Mouse (Mus musculus) left cerebral cortex, adult 11 months (tissue): ENCODE measurements around the gene Foxk1.

Source experiments
- DNase-seq: peaks from one replicate; pipeline ENCODE4 v3.0.0; 2022; ENCODE audit warnings: low spot score

Foxk1 gene

GRCm38 (mm10) chr5:142420317-142420716 lies 19.0 kb downstream of the Foxk1 start:
- no peak for DNase-seq

GRCm38 (mm10) chr5:142420920-142421319 lies 19.6 kb downstream of the Foxk1 start:
- no peak for DNase-seq

DNA sequence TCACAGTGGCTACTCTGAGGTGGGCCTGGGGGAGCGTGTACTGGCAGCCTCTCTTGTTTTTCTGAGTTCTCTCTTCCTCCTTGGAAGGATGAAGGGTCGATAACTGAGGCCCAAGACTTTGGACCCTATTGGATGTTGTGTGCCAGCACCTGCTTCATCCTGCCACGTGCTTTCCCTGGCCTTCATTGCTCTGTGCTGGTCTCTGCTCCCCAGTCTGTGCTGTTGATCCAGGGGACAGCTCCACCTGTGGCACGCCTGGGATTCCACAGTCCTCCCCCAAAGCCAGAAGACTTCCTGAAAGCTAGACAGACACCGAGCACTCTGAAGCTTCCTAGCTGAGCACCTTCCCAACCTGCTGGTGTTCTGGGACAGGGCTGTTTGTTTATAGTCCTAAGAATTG lies 20.6 kb downstream of the Foxk1 start:
- no peak for DNase-seq

DNA sequence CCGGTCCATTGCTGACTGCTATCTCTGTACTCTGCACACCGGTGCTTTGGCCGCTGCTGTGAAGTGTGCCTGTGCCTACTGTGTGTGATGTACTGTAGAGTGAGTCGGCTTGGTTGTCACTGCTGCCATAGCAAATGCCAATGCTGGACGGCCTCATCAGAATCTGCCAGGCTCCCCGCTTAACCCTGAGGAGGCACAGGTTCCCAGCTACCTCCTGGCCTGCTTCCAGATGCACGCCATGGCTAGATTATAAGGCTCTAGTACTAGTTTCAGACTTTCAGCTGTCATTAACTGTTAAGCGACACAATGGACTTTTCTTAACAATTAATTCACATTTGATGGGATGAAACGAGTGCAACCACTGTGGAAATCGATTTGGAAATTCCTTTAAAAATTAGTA lies 21.8 kb downstream of the Foxk1 start:
- DNase-seq = no peak

DNA sequence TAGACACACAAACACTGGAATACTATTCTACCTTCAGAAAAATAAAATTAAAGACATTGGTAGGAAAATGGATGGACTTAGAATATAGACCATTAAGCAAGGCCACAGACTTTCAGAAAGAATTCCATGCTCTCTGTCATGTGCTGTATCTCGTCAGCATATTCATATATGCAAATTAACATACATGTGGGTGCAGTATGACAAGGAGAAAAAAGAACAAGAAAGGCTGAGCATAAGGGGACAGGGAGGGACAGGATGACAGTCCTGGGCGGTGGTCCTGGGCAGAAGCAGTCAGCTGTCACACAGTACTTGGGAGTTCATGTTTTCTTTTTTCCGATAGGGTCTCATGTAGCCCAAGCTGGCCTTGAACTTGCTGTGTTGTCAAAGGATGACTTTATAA lies 22.4 kb downstream of the Foxk1 start:
- no peak for DNase-seq

DNA sequence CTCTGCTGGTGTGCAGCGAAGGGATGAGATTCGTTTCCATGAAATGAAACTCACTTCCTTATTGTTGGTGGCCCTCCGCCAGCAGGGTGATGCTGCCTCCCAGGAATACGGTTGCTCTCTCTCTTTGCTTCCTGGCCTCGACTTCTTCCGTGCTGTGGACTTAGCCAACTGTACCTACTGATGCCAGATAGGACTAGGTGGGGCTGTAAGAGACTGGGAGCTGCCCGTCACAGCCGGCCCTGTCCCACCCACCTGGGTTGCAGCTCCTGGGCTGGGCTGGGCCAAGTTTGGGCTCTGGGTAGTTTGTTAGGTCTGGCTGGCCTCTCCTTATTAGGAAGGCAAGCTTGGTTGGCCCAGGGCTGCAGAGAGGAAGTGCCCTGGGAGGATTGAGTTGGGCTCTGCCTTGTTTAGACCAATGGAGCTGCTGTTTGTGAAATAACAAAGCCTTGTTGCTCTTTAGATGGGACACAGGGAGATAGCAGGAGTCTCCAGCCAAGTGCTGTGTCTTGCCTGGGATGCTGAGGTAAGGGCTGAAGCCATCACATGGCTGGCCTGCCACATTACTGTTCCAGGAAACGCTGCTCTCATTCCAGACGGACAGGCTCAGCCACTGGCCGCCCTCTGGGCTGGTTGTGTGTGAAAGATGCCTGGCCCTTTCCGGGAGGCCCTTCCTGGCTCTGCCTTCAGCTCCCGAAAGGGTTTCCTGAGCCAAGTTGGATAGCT lies 23.5 kb downstream of the Foxk1 start:
- no peak for DNase-seq

DNA sequence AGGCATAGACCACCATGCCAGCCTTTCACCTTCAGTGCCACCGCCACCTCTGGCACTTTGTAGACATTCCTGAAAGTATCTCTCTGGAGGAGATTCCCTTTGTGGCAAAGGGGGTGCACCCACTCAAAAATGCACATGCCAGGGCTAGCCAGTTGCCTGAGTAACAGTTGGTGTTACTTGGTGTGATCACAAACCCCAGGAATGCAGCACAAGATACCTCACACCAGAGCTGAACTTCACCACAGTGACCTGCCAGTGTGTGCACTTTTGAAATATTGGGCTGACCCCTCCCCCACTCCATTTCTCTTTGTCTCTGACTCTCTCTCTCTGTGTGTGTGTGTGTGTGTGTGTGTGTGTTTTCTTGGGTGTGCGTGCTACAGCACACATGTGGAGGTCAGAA lies 25.2 kb downstream of the Foxk1 start:
- no peak for DNase-seq

DNA sequence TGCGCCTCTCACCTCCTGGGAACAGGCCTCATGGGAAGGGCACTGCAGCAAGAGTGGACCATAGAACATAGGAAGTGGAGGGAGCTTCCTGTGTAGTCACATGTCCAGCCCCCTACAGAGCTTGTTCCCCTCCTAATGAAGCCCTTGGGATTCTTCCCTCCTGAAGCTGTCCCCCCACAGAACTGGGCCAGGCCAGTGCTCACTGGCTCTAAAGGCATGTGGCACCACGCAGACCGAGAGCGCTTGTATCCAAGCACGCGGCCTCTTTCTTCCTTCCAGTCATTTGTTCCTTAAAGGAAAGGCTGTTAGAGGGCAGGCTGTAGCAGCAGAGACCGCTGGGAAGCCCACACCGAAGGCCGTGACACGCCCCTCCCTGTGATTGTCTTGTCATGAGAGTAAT lies 26.6 kb downstream of the Foxk1 start:
- DNase-seq = no peak

- no peak for DNase-seq
These were observed 27.4 kb downstream of the Foxk1 start for GRCm38 (mm10) chr5:142428691-142429090.

- DNase-seq = no peak
These were observed 29.7 kb downstream of the Foxk1 start for GRCm38 (mm10) chr5:142431029-142431428.

DNA sequence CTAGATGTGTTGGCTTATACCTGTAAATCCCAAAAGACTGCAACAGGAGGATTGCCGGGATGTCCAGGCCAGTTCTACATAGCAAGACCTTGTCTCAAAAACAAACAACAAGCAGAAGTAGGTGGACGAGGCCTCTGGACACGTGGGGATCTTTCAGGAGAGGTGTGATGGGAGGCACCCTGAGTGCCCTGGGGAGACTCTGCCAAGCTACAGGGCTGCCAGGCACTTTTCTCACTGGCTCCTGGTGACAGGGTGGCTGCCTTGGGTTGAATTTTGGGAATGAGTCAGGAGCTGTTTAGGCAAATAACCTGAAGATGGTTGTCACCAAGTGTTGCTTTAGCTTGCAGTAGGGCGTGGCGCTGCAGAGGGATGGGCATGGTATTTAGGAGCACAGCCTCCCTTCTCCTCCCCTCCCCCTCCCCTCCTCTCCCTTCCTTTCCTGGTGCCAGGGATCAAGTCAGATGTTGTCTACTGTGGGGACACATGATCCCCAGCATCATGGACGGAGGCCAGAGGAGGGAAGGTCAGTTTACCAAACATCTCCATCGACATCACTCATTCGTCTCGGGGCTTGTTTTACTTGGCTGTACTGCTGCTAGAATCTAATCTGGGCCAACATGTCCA lies 30.6 kb downstream of the Foxk1 start:
- no peak for DNase-seq

DNA sequence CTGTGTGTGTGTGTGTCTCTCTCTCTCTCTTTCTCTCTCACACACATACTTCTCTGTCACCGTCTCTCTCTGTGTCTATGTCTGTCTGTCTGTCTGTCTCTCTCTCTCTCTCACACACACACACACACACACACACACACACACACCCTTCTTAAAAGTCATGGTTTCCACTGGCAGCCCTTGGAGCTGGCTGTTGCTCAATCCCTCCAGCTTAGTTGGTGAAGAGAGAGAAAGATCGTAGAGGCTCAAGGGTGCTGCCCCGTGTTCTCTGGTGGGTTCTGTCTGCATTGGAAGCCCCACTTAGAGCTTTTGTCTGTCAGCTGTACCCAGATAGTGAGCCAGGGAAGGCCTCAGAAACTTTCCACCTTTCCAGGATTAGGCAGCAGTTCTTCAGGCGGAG lies 31.4 kb downstream of the Foxk1 start:
- DNase-seq = no peak

DNA sequence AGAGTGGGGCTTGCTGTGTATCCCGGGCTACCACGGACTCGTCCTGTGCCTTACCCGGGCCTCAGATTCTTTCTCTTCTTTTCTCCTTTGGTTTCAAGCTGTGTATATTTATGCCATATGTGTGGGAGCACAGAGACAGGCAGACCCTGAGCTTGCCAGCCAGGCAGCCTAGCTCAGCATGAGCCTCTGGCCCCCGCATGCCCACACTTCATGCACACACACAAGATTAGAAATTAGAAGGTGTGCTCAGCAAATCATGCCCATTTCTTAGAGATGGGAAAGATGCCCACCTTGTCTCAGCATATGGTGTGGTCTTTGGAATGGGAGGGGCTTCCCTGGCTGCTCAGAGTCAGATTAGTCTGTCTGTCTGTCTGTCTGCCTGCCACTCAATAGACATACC lies 32.8 kb downstream of the Foxk1 start:
- DNase-seq = peak; percentile 48

DNA sequence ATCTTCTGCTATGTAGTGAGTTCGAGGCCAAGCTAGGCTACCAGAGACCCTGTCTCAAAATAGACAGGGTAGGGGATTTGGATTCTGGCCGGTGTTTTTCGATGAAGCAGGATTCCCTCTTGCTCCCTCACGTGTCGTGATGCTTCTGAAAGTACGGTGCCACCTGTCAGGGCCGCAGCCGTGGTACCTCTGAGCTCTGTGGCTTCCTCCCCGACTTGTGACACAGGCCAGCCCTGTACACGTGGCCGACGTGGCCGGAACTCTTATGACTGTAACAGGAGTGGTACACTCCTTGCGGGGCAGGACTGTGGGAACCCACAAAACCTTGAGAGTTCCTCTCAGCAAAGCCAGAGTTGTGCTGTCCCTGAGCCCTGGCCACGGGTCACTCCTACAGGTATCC lies 34.4 kb downstream of the Foxk1 start:
- no peak for DNase-seq

DNA sequence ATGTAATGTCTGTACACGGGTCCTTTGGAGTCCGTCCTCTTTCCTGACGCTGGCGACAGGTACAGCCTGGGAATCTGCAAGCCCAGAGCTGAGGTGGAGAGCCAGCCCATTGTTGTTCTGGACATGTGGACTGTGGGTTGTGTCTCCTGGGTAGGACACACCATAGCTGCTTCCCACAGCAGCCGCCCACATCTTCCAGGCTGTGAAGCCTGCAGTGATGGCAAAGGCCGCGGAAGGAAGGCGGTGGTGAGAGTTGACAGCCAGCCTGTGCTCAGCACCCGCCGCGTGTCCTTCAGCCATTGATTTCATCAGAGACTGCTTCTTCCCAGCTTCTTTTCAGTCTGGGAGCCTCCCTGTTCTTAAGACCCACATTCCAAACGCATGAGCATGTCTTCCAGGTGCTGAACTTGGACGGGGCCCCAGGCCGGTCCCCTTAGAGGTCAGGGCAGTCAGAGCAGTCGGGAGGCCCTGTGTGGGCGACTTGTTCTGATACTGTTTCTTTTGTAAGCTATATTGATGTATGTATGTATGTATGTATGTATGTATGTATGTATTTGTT lies 37.2 kb downstream of the Foxk1 start:
- no peak for DNase-seq

GRCm38 (mm10) chr5:142439911-142440432 lies 38.7 kb downstream of the Foxk1 start:
- no peak for DNase-seq

GRCm38 (mm10) chr5:142440451-142441147 lies 39.3 kb downstream of the Foxk1 start:
- peak; percentile 57 for DNase-seq

- no peak for DNase-seq
These were observed 40.2 kb downstream of the Foxk1 start for GRCm38 (mm10) chr5:142441332-142442044.

GRCm38 (mm10) chr5:142442045-142442440 lies 40.7 kb downstream of the Foxk1 start:
- DNase-seq = no peak

GRCm38 (mm10) chr5:142443514-142443913 lies 42.2 kb downstream of the Foxk1 start:
- DNase-seq = no peak

DNA sequence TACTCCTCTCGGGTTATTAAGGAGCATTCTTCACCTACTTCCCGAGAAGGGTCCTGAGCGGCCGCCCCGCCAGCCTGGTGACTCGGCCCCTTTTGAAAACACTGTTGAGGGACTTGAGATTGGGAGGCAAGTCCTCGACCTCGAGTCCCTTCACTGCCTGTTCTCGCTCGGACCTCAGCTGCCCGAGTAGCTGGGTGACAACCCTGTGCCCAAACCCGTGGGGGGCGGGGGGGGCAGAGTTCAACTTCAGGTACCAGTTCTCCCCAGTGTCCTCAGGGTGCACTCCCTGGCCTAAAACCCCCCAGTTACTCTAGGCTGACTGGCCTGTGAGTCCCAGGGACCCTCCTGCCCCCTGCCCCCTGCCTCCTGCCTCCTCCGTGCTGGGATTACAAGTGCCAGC lies 42.7 kb downstream of the Foxk1 start:
- no peak for DNase-seq
